Mouse (Mus musculus) megakaryocyte, adult 5-6 weeks (primary cell): ENCODE measurements at regions not wholly inside any gene's neighbourhood (a gene's known extent, or its start where the extent isn't known, plus 50 kb on each side); places are given as distances from the start of the nearest gene placed in this dataset.
A peak's percentile ranks its signal among the peaks of the same experiment; 100 is the strongest.

ENCODE experiments used
- ATAC-seq: 2 replicates; pipeline ENCODE4 v1.8.0; 2016; ENCODE audit warnings: mild to moderate bottlenecking, inconsistent platforms; ENCODE audit not compliant: poor library complexity, severe bottlenecking

- ATAC-seq: no peak
Observed at GRCm38 (mm10) chr3:19747361-19747760, 118.9 kb upstream of the 1700064H15Rik start.

- no peak for ATAC-seq
Observed at GRCm38 (mm10) chr3:19751946-19752345, 123.5 kb upstream of the 1700064H15Rik start.

- ATAC-seq: no peak
Observed at GRCm38 (mm10) chr3:19754011-19754410, 125.5 kb upstream of the 1700064H15Rik start.

- no peak for ATAC-seq
Observed at GRCm38 (mm10) chr3:19754636-19755035, 126.2 kb upstream of the 1700064H15Rik start.

- no peak for ATAC-seq
Observed at GRCm38 (mm10) chr3:19755136-19755535, 126.7 kb upstream of the 1700064H15Rik start.

- no peak for ATAC-seq
Observed at GRCm38 (mm10) chr3:19798543-19799106, 158.2 kb upstream of the Cp start.

GRCm38 (mm10) chr3:19810034-19810433 is 146.8 kb upstream of the Cp start:
- ATAC-seq: no peak

- ATAC-seq: no peak
Observed at GRCm38 (mm10) chr3:19824904-19825303, 131.9 kb upstream of the Cp start.

GRCm38 (mm10) chr3:19828518-19829246 is 128.2 kb upstream of the Cp start:
- ATAC-seq: no peak

GRCm38 (mm10) chr3:19829752-19830151 is 127.1 kb upstream of the Cp start:
- ATAC-seq: no peak

- ATAC-seq: no peak
Observed at GRCm38 (mm10) chr3:19848031-19848735, 108.7 kb upstream of the Cp start.

GRCm38 (mm10) chr3:19848736-19849269 is 108.1 kb upstream of the Cp start:
- ATAC-seq: no peak

GRCm38 (mm10) chr3:19882623-19883022 is 74.2 kb upstream of the Cp start:
- ATAC-seq: no peak

- no peak for ATAC-seq
Observed at GRCm38 (mm10) chr3:19888405-19888804, 68.4 kb upstream of the Cp start.

GRCm38 (mm10) chr3:19894258-19894629 is 62.6 kb upstream of the Cp start:
- ATAC-seq: no peak

GRCm38 (mm10) chr3:19894630-19895578 is 62.0 kb upstream of the Cp start:
- ATAC-seq: peak; percentile 97

GRCm38 (mm10) chr3:19895755-19896154 is 61.1 kb upstream of the Cp start:
- no peak for ATAC-seq

GRCm38 (mm10) chr3:19897140-19897539 is 59.7 kb upstream of the Cp start:
- ATAC-seq: no peak

- no peak for ATAC-seq
Observed at GRCm38 (mm10) chr3:19902226-19902625, 54.6 kb upstream of the Cp start.

- peak; percentile 92 for ATAC-seq
Observed at GRCm38 (mm10) chr3:19904446-19905275, 52.2 kb upstream of the Cp start.
